Mouse (Mus musculus): ENCODE results near the gene Hist1h4m. TPM values are rescaled to one million over a fixed set of nuclear protein-coding genes. Genes with fewer than 3 reads are reported as not detected.
"Not testable (repeated sequence)": the region's sequence is repeated elsewhere in the genome, so short reads cannot be mapped to it uniquely, and the experiment has no call there.

The Hist1h4m gene
- not detected in 2 replicates for polyA plus RNA-seq (2014; fragmentation: Nextera tagmentation; extraction: Ambion mirVana)

DNA sequence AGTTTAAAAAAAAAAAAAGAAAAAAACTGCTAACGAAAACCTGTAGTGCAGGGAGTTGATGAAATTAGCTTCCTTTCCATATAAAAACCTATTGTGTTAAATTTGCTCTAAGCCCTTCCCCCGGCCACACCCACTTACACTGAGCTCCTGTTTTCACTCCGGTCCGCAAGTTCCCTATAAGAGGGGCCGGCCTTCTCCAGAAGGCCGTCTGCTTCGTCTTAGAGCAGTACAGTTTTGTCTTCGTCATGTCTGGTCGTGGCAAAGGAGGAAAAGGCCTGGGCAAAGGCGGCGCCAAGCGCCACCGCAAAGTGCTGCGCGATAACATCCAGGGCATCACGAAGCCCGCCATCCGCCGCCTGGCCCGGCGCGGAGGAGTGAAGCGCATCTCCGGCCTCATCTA is at the start of gene Hist1h4m:
Hist1h4m (plus strand) TSS at position 208 of the 400 bp plus-strand sequence.
- DNase-seq (ENCODE audit: low spot score); H3K9ac ChIP-seq (ENCODE audit: low read length); H3K27ac ChIP-seq (ENCODE audit: low read depth, low read length); H3K4me3 ChIP-seq (ENCODE audit: low read depth, low read length); H3K36me3 ChIP-seq (ENCODE audit: control insufficient read depth, insufficient read depth, low read length); H3K27me3 ChIP-seq (ENCODE audit: control insufficient read depth, insufficient read depth, low read length); H3K4me1 ChIP-seq (replicated peaks; ENCODE audit: control insufficient read depth, insufficient read depth, low read length); H3K9me3 ChIP-seq (ENCODE audit: control insufficient read depth, low read length): not testable (repeated sequence)
- H3K4me2 ChIP-seq (ENCODE audit: low read depth, low read length, severe bottlenecking) = 0 out of 2 replicates have a peak within 1 kb of the TSS, but pooled peaks have one; percentile 15
- WGBS = no CpG with 5 or more reads among the region's 24 CpGs
- ATAC-seq (replicated peaks; ENCODE audit: low FRiP score) = peak; percentile 62

GRCm38 (mm10) chr13:21778814-21779766 is 32.5 kb upstream of the Hist1h4m start:
- WGBS = 5% methylated on average over 33 of the region's 33 CpGs
- H3K27me3 ChIP-seq (ENCODE audit: control insufficient read depth, insufficient read depth, low read length) = no peaks in the 10 kb centered on the region
- no peaks in the 10 kb centered on the region for H3K36me3 ChIP-seq (ENCODE audit: control insufficient read depth, insufficient read depth, low read length)
- H3K4me1 ChIP-seq (replicated peaks; ENCODE audit: control insufficient read depth, insufficient read depth, low read length) = no peaks in the 10 kb centered on the region
- H3K9ac ChIP-seq (ENCODE audit: low read length) = peak overlapping the region; percentile 91
- H3K9me3 ChIP-seq (ENCODE audit: control insufficient read depth, low read length) = no peaks in the 10 kb centered on the region
- ATAC-seq (replicated peaks; ENCODE audit: low FRiP score) (peak; percentile 77), DNase-seq (ENCODE audit: low spot score) (peak; percentile 83)
- peak overlapping the region; percentile 54 for H3K4me3 ChIP-seq (ENCODE audit: low read depth, low read length)
- H3K27ac ChIP-seq (ENCODE audit: low read depth, low read length) = peak overlapping the region; percentile 99
- peak overlapping the region; percentile 76 for H3K4me2 ChIP-seq (ENCODE audit: low read depth, low read length, severe bottlenecking)

DNA sequence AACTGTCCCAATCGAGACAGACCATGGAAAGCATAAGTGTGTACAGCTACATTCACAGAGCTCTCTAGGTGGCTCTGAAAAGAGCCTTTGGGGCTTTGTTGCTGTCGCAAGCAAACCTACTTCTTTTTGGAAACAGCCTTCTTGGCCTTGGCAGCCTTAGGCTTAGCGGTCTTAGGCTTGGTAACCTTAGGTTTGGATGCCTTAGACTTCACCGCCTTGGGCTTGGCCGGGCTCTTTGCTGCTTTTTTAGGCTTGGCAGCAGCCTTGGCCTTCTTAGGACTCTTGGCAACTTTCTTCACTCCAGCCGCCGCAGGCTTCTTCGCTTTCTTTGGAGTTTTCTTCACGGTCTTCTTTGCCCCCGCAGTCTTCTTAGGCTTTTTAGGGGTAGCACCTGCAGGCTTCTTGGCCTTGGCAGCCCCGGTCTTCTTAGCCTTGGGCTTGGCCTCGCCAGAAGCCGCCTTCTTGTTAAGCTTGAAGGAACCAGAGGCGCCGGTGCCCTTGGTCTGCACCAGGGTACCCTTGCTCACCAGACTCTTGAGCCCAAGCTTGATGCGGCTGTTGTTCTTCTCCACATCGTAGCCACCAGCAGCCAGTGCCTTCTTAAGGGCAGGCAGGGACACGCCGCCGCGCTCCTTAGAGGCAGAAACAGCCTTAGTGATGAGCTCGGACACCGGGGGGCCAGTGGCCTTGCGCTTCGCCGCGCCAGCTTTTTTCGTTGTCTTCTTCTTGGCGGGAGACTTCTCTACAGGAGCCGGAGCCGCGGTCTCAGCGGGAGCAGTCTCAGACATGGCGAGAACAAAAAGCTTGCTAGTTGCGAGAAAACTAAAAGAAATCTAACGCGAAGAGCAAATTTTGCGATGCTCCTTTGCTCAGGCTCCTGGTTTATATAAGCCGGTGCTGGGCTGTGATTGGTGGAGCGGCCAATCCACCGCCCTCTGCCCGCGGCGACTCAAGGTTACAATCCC is 31.5 kb upstream of the Hist1h4m start, which contains the start of gene Hist1h1b:
Hist1h1b (minus strand) TSS at position 859 of the 965 bp plus-strand sequence.
- 0 out of 2 replicates have a peak, but pooled peaks cover 3% of the 10 kb centered on the region for H3K4me1 ChIP-seq (replicated peaks; ENCODE audit: control insufficient read depth, insufficient read depth, low read length)
- peak; percentile 88 for DNase-seq (ENCODE audit: low spot score)
- peak; percentile 55 for ATAC-seq (replicated peaks; ENCODE audit: low FRiP score)
- H3K27ac ChIP-seq (ENCODE audit: low read depth, low read length) = peak within 1 kb of the TSS; percentile 99
- H3K4me2 ChIP-seq (ENCODE audit: low read depth, low read length, severe bottlenecking) = peak within 1 kb of the TSS; percentile 76
- H3K4me3 ChIP-seq (ENCODE audit: low read depth, low read length) = peak within 1 kb of the TSS; percentile 54
- H3K9ac ChIP-seq (ENCODE audit: low read length) = peak within 1 kb of the TSS; percentile 91
- under 1% methylated on average over 44 of the region's 44 CpGs for whole genome bisulfite sequencing
- no peaks in the 10 kb centered on the region for H3K9me3 ChIP-seq (ENCODE audit: control insufficient read depth, low read length)
- H3K36me3 ChIP-seq (ENCODE audit: control insufficient read depth, insufficient read depth, low read length) = no peaks in the 10 kb centered on the region
- no peaks in the 10 kb centered on the region for H3K27me3 ChIP-seq (ENCODE audit: control insufficient read depth, insufficient read depth, low read length)

GRCm38 (mm10) chr13:21781021-21781555 is 30.5 kb upstream of the Hist1h4m start:
- no peaks in the 10 kb centered on the region for H3K36me3 ChIP-seq (ENCODE audit: control insufficient read depth, insufficient read depth, low read length)
- H3K9me3 ChIP-seq (ENCODE audit: control insufficient read depth, low read length) = no peaks in the 10 kb centered on the region
- WGBS = 43% methylated on average over 6 of the region's 6 CpGs
- H3K9ac ChIP-seq (ENCODE audit: low read length) = no peak overlapping the region
- H3K27me3 ChIP-seq (ENCODE audit: control insufficient read depth, insufficient read depth, low read length) = no peaks in the 10 kb centered on the region
- no peak overlapping the region for H3K4me3 ChIP-seq (ENCODE audit: low read depth, low read length)
- peaks cover 5% of the 10 kb centered on the region; the same call in 1 of the 2 replicates for H3K4me1 ChIP-seq (replicated peaks; ENCODE audit: control insufficient read depth, insufficient read depth, low read length)
- peak overlapping the region; percentile 76 for H3K4me2 ChIP-seq (ENCODE audit: low read depth, low read length, severe bottlenecking)
- ATAC-seq (replicated peaks; ENCODE audit: low FRiP score) = no peak
- H3K27ac ChIP-seq (ENCODE audit: low read depth, low read length) = peak overlapping the region; percentile 99
- DNase-seq (ENCODE audit: low spot score) = no peak

DNA sequence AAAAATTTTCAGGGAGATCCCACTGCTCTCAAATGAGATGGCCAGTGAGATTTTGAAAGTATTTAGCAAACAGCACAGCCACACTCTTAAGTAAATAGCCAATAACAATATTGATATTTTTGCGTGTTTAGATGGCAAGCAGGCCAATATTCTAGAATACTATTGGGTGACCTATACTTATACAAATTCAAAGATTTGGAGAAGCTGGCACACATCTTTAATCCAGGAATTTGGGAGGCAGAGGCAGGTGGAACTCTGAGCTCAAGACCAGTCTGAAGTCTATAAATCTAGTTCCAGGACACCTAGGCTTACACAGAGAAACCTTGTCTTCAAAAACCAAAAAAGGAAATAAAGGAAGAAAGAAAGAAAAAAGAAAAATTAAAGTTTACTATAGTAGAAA is 29.9 kb upstream of the Hist1h4m start:
- no peak overlapping the region for H3K4me2 ChIP-seq (ENCODE audit: low read depth, low read length, severe bottlenecking)
- H3K9me3 ChIP-seq (ENCODE audit: control insufficient read depth, low read length) = no peaks in the 10 kb centered on the region
- peak overlapping the region; percentile 68 for H3K27ac ChIP-seq (ENCODE audit: low read depth, low read length)
- H3K36me3 ChIP-seq (ENCODE audit: control insufficient read depth, insufficient read depth, low read length) = no peaks in the 10 kb centered on the region
- DNase-seq (ENCODE audit: low spot score) (no peak), ATAC-seq (replicated peaks; ENCODE audit: low FRiP score) (no peak)
- no peak overlapping the region for H3K4me3 ChIP-seq (ENCODE audit: low read depth, low read length)
- 91% methylated on average over 1 of the region's 1 CpGs for WGBS
- H3K4me1 ChIP-seq (replicated peaks; ENCODE audit: control insufficient read depth, insufficient read depth, low read length) = peaks cover 5% of the 10 kb centered on the region; the same call in 1 of the 2 replicates
- no peak overlapping the region for H3K9ac ChIP-seq (ENCODE audit: low read length)
- no peaks in the 10 kb centered on the region for H3K27me3 ChIP-seq (ENCODE audit: control insufficient read depth, insufficient read depth, low read length)

DNA sequence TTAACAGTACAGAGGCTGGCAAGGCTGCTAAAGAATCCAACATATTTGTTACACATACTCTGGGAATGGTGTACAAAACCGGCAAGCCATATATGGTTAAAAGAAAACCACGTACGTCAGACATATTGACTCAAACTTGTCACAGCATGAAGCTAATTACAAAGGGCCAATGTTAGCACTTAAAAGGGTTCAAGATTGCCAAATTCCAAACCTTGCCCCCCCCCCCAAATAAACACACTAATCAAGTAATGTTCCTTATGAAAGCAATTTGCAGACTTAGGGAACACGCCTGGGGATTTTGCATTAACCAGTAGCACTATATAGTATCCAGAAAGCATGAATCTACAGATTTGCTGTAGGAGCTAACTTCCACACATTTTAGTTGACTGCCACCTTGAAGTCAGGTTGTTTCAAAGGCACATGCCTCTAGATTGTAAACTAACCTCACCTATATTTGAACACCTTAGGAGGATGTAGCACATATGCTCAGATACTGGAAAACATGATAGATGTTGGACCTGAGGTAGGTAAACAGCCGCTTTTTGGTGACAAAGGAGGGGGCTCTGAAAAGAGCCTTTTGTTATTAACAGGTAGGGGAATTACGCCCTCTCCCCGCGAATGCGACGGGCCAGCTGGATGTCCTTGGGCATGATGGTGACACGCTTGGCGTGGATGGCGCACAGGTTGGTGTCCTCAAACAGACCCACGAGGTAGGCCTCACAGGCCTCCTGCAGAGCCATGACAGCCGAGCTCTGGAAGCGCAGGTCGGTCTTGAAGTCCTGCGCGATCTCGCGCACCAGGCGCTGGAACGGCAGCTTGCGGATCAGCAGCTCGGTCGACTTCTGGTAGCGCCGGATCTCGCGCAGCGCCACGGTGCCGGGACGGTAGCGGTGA is 28.9 kb upstream of the Hist1h4m start:
- Histone ChIP-seq H3K4me2 (ENCODE audit: low read depth, low read length, severe bottlenecking) (peak overlapping the region; percentile 67), H3K27ac (ENCODE audit: low read depth, low read length) (peak overlapping the region; percentile 96), H3K4me3 (ENCODE audit: low read depth, low read length) (peak overlapping the region; percentile 40), H3K9ac (ENCODE audit: low read length) (peak overlapping the region; percentile 79)
- ATAC-seq (replicated peaks; ENCODE audit: low FRiP score) (peak; percentile 5; the same call in 1 of the 2 replicates), DNase-seq (ENCODE audit: low spot score) (peak; percentile 71)
- H3K4me1 ChIP-seq (replicated peaks; ENCODE audit: control insufficient read depth, insufficient read depth, low read length); H3K9me3 ChIP-seq (ENCODE audit: control insufficient read depth, low read length); H3K36me3 ChIP-seq (ENCODE audit: control insufficient read depth, insufficient read depth, low read length); H3K27me3 ChIP-seq (ENCODE audit: control insufficient read depth, insufficient read depth, low read length): not testable (repeated sequence)
- WGBS = under 1% methylated on average over 13 of the region's 35 CpGs

DNA sequence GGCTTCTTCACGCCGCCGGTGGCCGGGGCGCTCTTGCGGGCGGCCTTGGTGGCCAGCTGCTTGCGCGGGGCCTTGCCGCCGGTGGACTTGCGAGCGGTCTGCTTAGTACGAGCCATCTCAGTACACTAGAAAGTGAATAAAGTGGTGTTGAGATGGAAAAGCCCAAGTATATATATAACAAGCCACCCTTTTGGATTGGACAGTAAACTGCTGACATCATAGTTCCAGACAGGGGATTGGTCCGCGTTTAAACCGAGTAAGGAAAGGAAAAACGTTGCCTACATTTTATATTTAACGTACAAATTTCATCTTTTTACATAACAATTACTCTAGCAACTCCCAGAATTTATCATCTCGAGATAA is 28.3 kb upstream of the Hist1h4m start, which contains the start of gene Hist1h3i:
Hist1h3i (minus strand) TSS at position 116 of the 363 bp plus-strand sequence.
- H3K27me3 ChIP-seq (ENCODE audit: control insufficient read depth, insufficient read depth, low read length) = no peaks in the 10 kb centered on the region
- peak; percentile 71 for ATAC-seq (replicated peaks; ENCODE audit: low FRiP score)
- H3K4me1 ChIP-seq (replicated peaks; ENCODE audit: control insufficient read depth, insufficient read depth, low read length) = peaks cover 6% of the 10 kb centered on the region; the same call in 1 of the 2 replicates
- peak within 1 kb of the TSS; percentile 40 for H3K4me3 ChIP-seq (ENCODE audit: low read depth, low read length)
- H3K36me3 ChIP-seq (ENCODE audit: control insufficient read depth, insufficient read depth, low read length) = no peaks in the 10 kb centered on the region
- peak; percentile 56 for DNase-seq (ENCODE audit: low spot score)
- peak within 1 kb of the TSS; percentile 67 for H3K4me2 ChIP-seq (ENCODE audit: low read depth, low read length, severe bottlenecking)
- H3K9ac ChIP-seq (ENCODE audit: low read length) = peak within 1 kb of the TSS; percentile 79
- H3K27ac ChIP-seq (ENCODE audit: low read depth, low read length) = peak within 1 kb of the TSS; percentile 96
- H3K9me3 ChIP-seq (ENCODE audit: control insufficient read depth, low read length) = no peaks in the 10 kb centered on the region
- WGBS = 0% methylated on average over 13 of the region's 20 CpGs
